Mouse (Mus musculus) spleen, adult 12 weeks (tissue): ENCODE measurements around the gene Optc.

Experiments used
- DNase-seq: peaks from one replicate; pipeline ENCODE4 v3.0.0; 2022; ENCODE audit warnings: low spot score

Optc gene

DNA sequence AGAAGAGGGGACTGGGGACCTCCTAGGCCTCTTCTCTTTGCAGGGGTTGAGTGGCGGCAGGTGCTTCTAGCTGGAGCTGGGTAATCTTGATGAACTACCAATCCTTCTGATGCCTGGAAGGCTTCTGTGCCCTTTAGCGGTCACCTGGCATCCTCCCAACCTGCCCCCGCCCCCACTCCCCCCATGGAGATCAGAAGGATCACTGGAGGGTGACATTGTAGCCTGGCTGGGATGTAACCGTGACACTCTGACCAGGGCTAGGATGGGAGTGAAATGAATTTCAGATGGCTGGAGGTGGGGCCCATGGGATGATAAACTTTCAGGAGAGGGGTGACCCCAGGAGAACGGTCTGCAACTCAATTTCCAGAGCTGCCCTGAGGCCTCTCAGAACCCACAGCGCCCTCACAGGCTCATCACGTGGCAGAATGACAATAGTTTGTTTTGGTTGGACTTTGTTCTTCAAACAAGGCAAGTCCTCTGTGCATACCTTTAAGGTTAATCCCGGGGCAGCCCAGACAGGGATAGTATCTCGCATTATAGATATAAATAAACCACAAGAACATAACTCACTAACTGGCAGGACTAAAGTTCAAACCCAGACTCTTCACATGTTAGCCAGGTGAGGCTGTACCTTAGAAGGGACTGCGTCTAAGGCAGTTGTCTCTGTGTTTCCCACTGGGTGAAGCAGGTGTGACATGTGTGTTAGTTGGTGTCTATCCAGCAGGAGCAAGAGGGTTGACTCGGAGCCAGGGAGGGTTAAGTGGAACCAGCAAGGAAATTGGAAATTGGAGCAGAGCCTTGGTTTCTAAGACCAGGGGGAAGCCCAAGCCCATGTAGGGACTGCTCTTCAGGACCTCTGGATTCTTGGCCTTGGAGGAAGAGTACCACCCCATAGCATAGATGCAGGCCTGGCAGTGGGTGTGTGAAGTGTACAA is 25.2 kb downstream of the Optc start:
- DNase-seq, result no peak

DNA sequence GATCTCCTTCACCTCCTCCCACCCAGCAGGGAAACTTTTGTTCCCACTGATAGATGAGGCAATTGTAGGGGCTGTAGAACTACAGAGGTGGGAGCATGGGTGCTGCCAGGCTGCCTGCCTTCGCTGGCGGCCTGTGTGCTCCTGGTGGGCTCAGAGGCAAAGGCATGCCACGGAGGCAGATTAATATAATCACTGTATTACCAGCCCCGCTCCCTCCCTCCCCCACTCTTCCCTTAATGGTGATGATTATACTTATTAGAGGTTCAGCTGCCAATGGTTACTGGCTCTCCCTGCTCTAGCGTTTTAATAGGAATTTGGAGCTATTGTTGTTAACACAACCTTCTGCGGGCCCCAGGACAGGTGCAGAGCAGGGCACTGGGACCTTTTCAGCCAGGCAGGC is 26.0 kb downstream of the Optc start:
- no peak for DNase-seq

DNA sequence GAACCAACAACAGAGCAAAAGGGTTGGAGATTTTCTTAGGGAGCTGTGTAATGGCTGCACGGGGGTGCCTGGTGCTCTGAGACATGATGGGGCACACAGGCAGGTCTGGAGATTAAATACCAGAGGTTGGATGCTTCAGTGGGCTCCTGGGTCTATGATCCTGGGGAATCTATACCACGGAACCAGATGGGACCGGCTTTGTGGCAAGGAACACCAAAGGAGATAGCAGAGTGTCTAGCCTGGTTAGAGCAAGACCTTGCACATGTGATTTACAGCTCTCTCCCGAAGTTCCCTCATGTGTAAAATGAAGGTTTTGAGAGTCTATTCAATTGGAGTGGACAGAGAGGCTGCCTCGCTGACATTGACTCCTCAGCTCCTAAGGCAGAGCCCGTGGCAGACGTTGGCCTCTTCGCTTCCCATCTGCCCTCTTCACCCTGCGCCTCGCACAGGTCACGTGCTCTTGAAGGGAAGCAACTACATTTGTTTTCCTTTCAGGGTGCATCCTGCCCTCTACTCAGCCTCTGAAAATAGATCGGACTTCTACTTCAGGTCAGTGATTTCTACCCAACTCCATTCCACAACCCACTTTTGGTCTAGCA is 28.9 kb downstream of the Optc start:
- DNase-seq, result no peak

DNA sequence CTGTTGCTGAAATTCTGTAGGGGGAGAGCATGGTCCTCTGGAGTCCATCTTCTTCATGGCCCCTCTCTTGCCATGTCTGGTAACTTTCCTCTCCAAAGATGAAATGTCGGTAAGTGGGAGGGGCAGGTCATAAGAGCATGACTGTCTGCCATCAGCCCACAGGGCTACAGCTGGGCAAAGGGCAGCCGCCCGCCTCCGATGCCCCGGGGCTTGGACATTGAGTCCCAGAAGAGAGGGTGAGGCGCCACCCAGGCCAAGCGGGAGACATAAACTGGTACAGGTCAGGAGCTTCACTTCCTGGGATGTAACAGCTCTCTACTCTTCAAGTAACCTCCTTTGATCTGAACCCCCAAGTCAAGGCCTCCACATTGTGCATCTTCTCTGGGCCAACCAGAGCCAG is 30.9 kb downstream of the Optc start:
- no peak for DNase-seq

DNA sequence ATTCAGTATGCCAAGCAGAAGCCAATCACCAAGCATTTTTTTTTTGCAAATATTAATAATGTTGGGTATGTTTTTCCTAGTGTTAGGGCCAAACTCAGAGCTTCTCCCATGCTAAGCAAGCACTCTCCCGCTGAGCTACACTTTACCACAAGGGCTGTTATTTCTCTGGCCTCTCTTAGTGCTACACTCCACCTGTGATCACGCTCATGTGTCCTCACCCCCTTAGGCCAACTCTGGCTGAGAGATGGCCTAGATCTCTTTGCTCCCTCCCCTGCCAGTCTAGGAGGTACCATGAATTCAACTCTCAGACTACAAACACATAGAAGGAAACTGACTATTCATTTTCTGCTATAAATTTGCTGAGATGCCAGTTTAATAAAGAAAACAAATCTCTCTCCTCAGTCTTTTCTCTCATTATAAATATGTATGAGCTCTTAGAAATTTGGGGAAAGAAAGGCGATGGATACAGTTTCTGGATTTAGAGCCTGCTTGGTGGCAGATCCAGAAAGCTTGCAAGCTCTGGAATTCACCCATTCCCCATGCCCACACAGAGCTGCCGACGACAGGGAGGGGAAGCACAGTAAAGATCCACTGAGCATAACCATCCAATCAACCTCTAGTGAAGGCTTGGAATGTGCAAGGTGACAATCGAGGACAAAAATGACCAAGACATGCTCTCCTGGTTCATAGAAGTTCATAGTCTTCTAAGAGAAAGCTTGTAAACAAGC is 34.5 kb downstream of the Optc start:
- DNase-seq, result no peak

DNA sequence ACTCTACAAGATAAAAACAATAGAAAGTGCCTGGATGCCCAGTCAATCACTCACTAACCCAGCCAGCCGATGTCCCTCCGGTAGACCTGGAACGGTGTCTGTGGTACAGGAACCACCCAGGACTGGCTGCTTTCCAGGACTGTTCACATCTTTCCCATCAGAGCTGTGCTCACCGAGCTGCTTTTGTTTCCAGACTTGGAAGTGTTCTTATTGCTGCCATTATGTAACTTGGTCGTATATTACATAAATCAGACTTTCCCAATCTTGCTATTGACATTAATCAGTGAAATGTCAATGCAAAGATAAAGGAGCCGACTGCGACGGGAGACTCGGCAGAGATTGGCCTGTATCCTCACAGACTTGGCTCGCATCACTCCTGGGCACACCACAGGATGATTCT is 36.6 kb downstream of the Optc start:
- DNase-seq, result no peak

DNA sequence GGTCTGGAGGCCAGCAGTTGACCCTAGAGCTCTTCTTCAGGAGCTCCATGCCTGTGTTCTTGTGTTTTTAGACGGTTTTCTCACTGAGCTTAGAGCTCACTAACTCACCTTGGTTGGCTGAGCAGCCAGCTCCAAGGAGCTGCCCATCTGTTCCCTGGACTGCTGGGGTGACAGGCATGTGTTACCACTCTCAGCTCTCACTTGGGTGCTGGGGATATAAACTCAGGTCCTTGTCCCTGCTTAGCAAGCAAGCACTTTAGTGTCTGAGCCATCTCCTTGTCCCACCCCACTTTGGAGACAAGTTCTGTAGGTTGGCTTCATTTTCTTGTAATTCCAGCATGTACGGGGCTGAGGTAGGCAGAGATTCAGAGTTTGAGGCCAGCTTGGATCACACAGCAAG is 38.6 kb downstream of the Optc start:
- DNase-seq, result no peak

DNA sequence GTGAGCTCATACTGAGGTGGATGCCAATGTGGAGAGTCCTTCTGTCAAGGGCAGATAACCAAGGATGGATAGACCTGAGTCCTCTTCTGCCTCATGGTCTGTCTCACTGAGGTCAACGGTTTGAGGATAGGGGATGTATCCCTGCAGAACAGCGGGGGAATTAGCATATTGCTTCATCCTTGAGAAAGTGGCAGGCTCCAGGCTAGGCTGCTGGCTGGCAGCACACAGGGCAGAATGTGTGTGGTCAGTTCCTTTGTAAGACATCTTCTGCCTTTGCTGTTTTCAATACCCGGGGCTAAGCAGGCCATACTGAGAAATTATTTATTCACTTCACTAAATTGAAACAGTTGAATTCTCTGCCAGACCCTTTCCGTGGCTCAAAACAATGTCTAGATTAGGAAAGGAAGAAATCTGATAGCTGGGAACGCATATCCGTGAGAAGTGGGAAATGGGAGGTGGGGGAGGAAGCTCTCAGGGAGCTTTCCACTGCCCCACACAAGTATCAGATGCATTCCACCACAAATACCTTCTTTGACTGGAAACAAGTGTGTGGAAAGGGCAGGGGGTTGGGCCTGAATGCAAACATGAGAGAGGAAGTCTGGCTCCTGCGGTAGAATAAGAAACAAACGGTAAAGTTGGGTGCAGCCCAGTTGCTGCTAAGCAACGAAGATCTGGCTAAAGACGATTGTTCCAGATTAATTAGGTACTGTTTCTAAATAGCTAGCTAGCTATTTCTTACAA is 44.4 kb downstream of the Optc start:
- no peak for DNase-seq

DNA sequence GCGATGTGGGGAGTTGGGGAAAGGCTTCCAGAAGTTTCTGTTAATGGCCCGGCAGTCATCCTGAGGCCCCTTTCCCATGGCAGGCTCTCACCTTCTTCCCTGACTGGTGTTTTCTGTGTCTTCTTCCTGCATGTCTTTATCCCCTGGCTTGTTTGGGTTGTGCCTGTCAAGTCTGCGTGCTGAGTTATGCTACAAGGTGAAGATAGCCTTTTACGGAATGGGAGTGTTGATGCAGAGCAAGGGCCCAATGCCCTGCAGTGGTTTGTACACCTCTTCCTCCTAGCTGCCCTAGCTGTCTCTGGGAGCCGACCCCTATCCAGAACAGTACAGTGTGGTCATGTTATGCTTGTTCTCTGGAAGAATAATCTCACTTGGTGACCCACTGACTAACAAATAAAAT is 46.8 kb downstream of the Optc start:
- no peak for DNase-seq

DNA sequence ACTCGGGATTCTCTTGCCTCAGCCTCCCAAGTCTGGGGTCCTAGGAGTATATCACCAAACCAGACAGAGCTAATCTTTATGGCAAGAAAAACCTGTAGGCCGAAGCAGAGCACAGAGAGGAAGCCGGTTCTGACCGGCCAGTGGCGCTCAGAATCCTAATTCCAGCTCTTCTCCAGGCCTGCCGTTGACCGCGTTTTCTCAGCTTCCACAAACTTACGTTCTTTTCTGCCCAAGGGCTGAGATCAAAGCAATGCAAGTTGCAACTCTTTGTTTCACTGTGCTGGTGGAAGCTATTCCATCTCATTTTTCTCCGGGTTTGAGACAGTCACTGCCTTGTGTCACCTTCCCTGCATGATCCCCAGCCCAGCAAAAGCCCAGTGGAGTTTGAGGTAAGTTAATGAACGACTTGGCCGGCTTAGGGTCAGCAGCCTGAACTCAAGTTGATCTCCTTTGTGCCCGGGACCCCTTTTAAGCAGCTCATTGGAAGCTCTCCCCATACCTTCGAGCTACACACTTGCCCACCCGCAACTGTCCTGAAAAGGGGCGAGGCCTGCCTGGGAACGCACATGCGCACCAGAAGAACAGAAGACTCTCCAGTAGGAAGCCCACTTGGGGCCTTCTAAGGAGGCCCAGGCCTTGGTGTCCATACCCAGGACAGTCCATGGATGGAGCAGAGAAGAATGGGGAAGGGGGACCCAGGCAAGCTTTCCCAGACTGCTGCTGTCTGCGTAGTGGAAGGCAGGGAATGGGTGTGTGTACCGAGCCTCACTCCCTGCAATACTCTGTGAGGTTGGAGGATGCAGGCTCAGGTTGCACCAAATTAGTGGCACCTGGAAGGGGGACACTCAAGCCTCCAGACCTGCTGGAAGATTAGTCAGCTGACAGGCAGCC is 47.7 kb downstream of the Optc start:
- DNase-seq, result no peak

DNA sequence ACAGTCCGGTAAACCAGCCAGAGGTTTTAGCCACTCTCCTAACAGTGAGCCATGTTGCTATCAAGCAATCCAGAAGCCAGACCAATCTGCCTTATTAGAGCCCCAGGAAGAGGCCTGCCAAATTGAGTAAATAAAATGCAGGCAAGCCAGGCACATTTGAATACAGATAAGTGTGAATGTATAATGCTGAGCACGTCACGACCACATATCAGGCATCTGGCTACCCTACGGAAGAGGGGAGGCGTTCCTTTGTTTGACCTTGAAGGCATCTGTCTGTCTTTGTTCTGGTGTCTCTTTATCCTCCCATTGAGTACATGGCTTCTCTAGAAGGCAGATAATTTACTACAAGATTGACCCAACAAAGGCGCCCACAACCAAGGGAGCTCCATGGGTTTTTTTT is 48.5 kb downstream of the Optc start:
- DNase-seq, result no peak

DNA sequence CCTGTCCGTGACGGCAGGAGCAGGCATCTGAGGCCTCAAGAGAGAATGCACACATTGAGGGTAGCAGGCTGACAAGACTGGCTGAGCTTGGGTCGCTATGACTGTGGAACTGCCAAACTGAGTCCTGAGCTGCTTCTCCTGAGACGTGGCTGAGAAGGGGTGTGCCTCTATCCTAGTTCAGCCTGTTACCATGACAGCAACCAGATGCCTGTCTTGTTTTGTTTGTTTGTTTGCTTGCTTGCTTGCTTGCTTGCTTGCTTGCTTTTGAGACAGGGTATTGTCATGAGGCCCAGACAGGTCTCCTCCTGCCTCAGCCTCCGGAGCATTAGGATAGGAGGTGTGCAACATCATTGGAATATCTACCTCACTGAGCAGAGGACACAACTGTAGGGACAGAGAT is 50.0 kb downstream of the Optc start:
- no peak for DNase-seq

DNA sequence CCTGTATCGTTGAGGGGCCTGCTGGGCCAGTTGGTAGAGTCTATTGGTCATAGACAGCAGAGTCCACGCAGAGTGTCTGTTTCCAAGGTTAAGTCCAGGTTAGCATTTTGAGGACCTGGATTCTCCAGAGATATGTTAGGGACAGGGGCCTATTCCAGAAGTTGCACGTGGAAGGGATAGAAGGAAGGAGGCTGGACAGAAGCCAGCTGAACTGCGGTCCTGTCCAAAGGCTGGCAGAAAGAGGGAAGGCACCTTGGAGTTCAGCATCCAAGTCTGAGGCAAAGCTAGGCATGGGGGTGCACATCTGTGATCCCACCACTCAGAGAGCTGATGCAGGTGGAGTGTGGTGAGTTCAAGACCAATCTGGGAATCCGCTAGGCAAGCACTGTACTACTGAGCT is 50.6 kb downstream of the Optc start:
- DNase-seq, result no peak

DNA sequence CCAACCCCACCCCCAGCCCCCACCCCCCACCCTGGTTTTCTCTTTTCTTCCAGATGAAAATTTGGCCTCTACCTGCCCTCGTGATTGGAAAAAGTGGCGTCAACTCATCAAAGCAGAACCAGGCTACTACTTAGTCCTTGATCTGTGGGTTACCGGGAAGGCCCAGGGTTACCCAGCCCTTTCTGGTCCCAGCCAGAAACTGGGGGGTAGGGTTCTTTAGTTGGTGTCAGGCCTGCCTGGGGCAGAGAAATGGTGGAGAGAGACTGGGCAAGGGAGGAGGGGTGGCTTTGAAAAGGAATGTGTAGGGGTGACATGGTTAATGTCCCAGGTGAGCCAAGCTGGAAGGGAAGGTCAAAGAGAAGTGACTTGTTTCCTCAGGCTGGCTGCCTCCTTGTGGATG is 51.1 kb downstream of the Optc start:
- DNase-seq, result no peak

DNA sequence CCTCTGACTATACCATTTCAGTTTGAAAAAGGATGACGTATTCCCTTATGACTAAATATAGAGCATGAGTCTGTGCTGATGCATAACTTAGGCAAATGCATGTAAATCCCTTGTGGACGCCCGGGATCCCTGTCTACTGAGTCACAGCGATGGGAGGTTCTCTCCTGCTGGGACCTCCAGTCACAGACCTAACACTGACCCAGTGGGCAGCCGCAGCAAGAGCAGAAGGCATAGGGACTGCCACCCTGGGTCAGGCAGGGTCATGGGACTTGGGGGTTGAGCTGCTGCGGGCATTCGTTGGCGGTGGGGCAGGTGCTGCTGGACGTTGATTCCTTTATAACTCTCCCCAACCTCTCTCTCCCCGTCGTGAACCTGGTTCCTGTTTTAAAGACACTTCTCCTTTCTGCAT is 51.7 kb downstream of the Optc start:
- DNase-seq, result no peak

DNA sequence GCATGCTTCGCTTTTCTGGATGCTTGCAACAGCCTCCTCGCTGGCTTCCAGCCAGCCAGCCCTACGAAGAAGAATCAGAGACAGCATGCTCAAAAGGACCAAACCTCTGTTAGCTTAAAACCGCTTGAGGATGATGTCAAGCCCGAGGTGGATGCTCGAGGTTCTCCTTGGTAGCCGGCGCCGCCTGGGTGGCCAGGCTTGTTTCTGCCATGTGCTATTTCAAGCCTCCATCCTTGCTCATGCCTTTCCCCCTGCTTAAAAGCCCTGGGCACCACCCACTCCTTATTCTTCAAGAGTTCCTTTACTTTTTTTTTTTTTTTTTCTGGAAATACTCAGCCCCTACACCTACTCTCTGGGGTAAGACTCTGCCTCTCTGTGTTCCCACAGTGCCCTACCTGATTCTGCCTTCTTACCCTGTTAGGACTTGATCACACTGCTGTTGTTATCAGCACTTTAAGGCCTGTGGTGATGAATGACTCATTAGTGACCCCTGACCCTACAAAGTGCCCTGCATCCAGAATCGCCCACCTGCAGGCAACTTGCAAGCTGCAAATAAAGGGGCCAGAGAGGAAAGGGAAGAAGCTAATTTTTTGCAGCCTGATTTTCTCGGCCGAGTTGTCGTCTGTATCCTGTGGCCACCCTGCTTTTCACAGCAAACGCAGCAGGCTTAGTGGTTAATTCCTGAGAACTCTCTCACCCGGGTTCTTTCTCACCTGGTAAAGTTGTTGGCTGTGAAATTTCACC is 52.4 kb downstream of the Optc start:
- DNase-seq, result no peak

DNA sequence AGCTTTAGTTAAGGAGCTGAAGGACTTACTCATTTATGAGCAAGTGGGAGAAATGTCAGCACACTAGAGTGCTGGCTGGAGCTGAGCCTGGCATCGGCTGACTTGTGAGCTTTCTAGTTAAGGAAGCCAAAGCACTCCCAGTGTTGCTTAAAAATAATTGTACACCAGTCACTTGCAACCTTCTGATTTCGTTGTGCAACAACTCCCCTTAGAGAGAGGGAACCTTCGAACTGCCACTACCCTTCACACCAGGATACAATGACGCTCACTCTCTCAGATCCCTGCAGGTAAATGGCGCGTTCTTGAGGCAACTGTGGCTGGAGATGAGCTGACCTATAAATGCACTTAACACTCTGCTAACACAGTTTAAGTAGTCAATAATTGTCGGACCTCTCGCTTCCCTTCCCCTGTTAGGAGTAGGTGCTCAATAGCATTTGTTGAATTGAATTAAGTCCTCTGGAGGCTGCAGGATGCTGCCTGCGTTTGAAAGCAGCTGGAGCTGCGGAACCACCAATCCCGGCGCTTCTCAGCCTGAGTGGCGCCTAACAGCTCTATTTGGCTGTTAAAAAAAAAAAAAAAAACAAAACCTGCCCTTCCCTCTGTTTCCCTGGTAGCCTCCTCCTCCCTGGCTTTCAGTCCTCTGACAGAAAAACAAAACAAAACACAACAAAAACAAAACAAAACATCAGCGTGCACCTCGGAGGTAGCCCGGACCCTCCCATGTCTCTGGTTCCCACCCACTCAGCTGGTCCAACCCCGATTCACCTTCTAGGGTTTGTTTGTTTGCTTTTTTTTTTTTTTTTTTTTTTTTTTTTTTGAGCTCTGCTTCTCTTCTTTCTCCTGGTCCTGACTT is 53.2 kb downstream of the Optc start:
- DNase-seq, result no peak
